Comparison of ENCODE assay signal across 9 mouse cellular contexts in the genomic region with DNA sequence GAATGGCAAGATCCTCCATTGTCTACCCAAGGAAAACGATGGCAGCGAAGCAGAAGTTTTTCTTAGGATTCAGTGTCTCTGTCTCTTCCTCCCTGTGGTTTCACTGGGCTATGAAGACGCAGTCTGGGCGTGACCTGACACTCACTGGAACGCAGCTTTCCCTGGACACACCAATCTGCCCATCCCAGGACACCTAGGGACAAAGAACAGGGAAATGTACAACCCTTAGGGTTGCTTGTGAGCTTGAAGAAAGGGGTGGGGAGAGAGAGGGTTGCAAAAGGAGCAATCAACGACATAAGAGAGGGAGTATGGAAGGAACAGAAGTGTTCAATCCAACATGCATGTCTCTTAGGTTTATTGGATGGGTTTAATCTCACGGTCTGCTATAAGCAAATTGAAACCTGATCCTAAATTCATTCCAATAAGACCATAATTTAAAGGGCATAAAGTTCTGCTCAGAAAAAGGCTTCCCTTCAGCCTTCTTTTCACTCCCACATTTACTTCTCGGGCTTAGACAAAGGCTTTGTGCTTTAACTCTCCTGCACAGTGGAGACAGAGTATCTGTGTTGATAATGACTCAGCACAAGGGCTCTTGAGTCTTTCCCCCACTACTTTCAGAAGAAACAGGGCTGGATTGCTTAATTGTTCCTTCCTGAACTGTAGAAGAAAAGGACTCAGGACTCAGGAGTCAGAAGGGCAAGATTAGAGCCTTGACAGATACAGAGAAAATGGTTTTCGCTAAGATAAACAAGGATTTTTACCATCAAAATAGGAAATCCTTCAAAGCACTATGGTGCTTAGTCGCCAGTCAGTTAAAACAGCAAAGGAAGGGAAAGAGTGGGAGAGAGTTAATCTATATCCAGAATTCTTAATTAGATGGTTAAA.
DNase-seq lines count a peak whose midpoint lies in the region; ATAC-seq and TF ChIP-seq lines count a peak whose summit lies in the region.
"Had no signal": no experiment of that assay in that cellular context is flagged by ENCODE, and none has a peak within 500 bp of the region (broad histone marks: within the 10 kb centered on the region; RNA-seq: fewer than 3 reads in every experiment).

No protein-coding gene starts in this region.

- H3K4me1 ChIP-seq in heart, adult 2 months (ENCODE audit: control insufficient read depth, insufficient read depth, low read length) = peaks cover 5% of the 10 kb centered on the region
- H3K4me1 ChIP-seq in E14TG2a.4 (replicated peaks; ENCODE audit: low read depth, low read length) = peaks cover 65% of the 10 kb centered on the region
- peaks cover 4% of the 10 kb centered on the region; the same call in 1 of the 2 replicates for H3K4me1 ChIP-seq in embryonic fibroblast, embryonic 13.5 days (ENCODE audit: control insufficient read depth, insufficient read depth, low read length)
- peaks cover 20% of the 10 kb centered on the region for H3K4me1 ChIP-seq in liver, postnatal 0 days (ENCODE audit: insufficient read depth)
- H3K4me1 ChIP-seq in neural tube, embryonic 15.5 days = no peaks in the 10 kb centered on the region

- H3K27ac ChIP-seq in heart, adult 2 months = peak overlapping the region; percentile 7; the same call in 1 of the 2 replicates
- H3K27ac ChIP-seq in embryonic fibroblast, embryonic 13.5 days (ENCODE audit: insufficient read depth, low read length) = peak overlapping the region; percentile 74
- H3K27ac ChIP-seq in liver, postnatal 0 days (ENCODE audit: low read depth) = peak overlapping the region; percentile 66; the same call in 1 of the 2 replicates
- no peak overlapping the region for H3K27ac ChIP-seq in neural tube, embryonic 15.5 days (replicated peaks)

- TF ChIP-seq EP300 in heart, adult 2 months (IDR thresholded peaks at IDR 0.05; ENCODE audit: insufficient read depth, low read depth, low read length) = no peak
- TF ChIP-seq EP300 in liver, postnatal 0 days (IDR thresholded peaks at IDR 0.05; ENCODE audit: low read depth) = peak; percentile 15; the same call in 1 of the 2 replicates

- DNase-seq in heart, adult 2 months = no peak
- DNase-seq in heart, postnatal 36 days = no peak
- no peak for DNase-seq in liver, postnatal 0 days
- DNase-seq in thymus, postnatal 25 days = no peak
- DNase-seq in B cell, adult 2 months = no peak

- no peak overlapping the region for H3K4me3 ChIP-seq in heart, adult 2 months
- peak overlapping the region; percentile 29; the same call in 1 of the 2 replicates for H3K4me3 ChIP-seq in E14TG2a.4 (replicated peaks; ENCODE audit: low read length)
- H3K4me3 ChIP-seq in embryonic fibroblast, embryonic 13.5 days (ENCODE audit: insufficient read depth, low read length) = no peak overlapping the region
- no peak overlapping the region for H3K4me3 ChIP-seq in liver, postnatal 0 days (ENCODE audit: low read depth, low read length)
- H3K4me3 ChIP-seq in neural tube, embryonic 15.5 days (replicated peaks) = no peak overlapping the region

- H3K36me3 ChIP-seq in heart, adult 2 months (ENCODE audit: control insufficient read depth, insufficient read depth, low read length) = peaks cover 2% of the 10 kb centered on the region; the same call in 1 of the 2 replicates
- H3K36me3 ChIP-seq in E14TG2a.4 (ENCODE audit: insufficient read depth, low read length) = peaks cover 17% of the 10 kb centered on the region
- no peaks in the 10 kb centered on the region for H3K36me3 ChIP-seq in liver, postnatal 0 days (replicated peaks; ENCODE audit: insufficient read depth, low read length)
- H3K36me3 ChIP-seq in neural tube, embryonic 15.5 days = no peaks in the 10 kb centered on the region

- H3K79me2 ChIP-seq in heart, adult 2 months (replicated peaks; ENCODE audit: control insufficient read depth, insufficient read depth, low read length) = no peaks in the 10 kb centered on the region

- H3K27me3 ChIP-seq in heart, adult 2 months (ENCODE audit: control insufficient read depth, insufficient read depth, low read length) = no peaks in the 10 kb centered on the region
- no peaks in the 10 kb centered on the region for H3K27me3 ChIP-seq in E14TG2a.4 (ENCODE audit: insufficient read depth, low read length)
- no peaks in the 10 kb centered on the region for H3K27me3 ChIP-seq in liver, postnatal 0 days (ENCODE audit: insufficient read depth, low read length)
- no peaks in the 10 kb centered on the region for H3K27me3 ChIP-seq in neural tube, embryonic 15.5 days (replicated peaks)
- H3K27me3 ChIP-seq: Patski had no signal

- H3K4me2 ChIP-seq in liver, postnatal 0 days (ENCODE audit: low read depth, low read length) = peak overlapping the region; percentile 27
- no peak overlapping the region for H3K4me2 ChIP-seq in neural tube, embryonic 15.5 days

- peak; percentile 57 for ATAC-seq in liver, postnatal 0 days
- no peak for ATAC-seq in neural tube, embryonic 15.5 days (ENCODE audit: low FRiP score)
- ATAC-seq: Patski had no signal

- TF ChIP-seq POLR2A in heart, adult 2 months (IDR thresholded peaks at IDR 0.05; ENCODE audit: insufficient read depth, low read depth, low read length) = no peak
- TF ChIP-seq POLR2A in embryonic fibroblast, embryonic 13.5 days (IDR thresholded peaks at IDR 0.05; ENCODE audit: low read depth, low read length) = no peak

- H3K9me3 ChIP-seq in E14TG2a.4 (ENCODE audit: low read length) = peaks cover 39% of the 10 kb centered on the region
- no peaks in the 10 kb centered on the region for H3K9me3 ChIP-seq in liver, postnatal 0 days (ENCODE audit: low read length)
- H3K9me3 ChIP-seq in neural tube, embryonic 15.5 days (replicated peaks) = no peaks in the 10 kb centered on the region

- intact Hi-C loops in heart, adult 2 months (cut with DNase I) = no loop called here
- intact Hi-C loops in heart, postnatal 36 days (cut with DNase I) = no loop called here

- WGBS in heart, adult 2 months = 59% methylated on average over 10 of the region's 10 CpGs
- WGBS in liver, postnatal 0 days (ENCODE audit: insufficient replicate concordance) = 30% methylated on average over 10 of the region's 10 CpGs
- WGBS in neural tube, embryonic 15.5 days = 56% methylated on average over 10 of the region's 10 CpGs

- H3K9ac ChIP-seq in heart, adult 2 months (ENCODE audit: low read depth, low read length) = no peak overlapping the region
- H3K9ac ChIP-seq in liver, postnatal 0 days (replicated peaks) = no peak overlapping the region
- no peak overlapping the region for H3K9ac ChIP-seq in neural tube, embryonic 15.5 days (replicated peaks)

- TF ChIP-seq CTCF in heart, adult 2 months (IDR thresholded peaks at IDR 0.05) = no peak
- TF ChIP-seq CTCF in E14TG2a.4 (conservative IDR thresholded peaks at IDR 0.05; ENCODE audit: low read length) = no peak
- no peak for TF ChIP-seq CTCF in embryonic fibroblast, embryonic 13.5 days (IDR thresholded peaks at IDR 0.05; ENCODE audit: borderline replicate concordance, insufficient read depth, low read length)
- no peak for TF ChIP-seq CTCF in liver, postnatal 0 days (IDR thresholded peaks at IDR 0.05; ENCODE audit: low read depth)
